9 mouse cellular contexts compared by ENCODE assay signal in genomic region chr4:136815364-136815763, GRCm38 (mm10). TPM values are rescaled to one million over a fixed set of nuclear protein-coding genes. Genes with fewer than 3 reads are reported as not detected.
DNase-seq lines count a peak whose midpoint lies in the region; ATAC-seq and TF ChIP-seq lines count a peak whose summit lies in the region.
"Had no signal": no experiment of that assay in that cellular context is flagged by ENCODE, and none has a peak within 500 bp of the region (broad histone marks: within the 10 kb centered on the region; RNA-seq: fewer than 3 reads in every experiment).

No protein-coding gene starts in this region.

- H3K27me3 ChIP-seq in hindbrain, postnatal 0 days (ENCODE audit: insufficient read depth, low read length) = no peaks in the 10 kb centered on the region
- H3K27me3 ChIP-seq in hindbrain, embryonic 14.5 days (ENCODE audit: control insufficient read depth, insufficient read depth, low read length) = no peaks in the 10 kb centered on the region
- no peaks in the 10 kb centered on the region for H3K27me3 ChIP-seq in E14TG2a.4 (ENCODE audit: insufficient read depth, low read length)
- no peaks in the 10 kb centered on the region for H3K27me3 ChIP-seq in embryonic facial prominence, embryonic 15.5 days

- H3K4me1 ChIP-seq in hindbrain, postnatal 0 days (ENCODE audit: insufficient read depth, low read length) = 0 out of 2 replicates have a peak, but pooled peaks cover 21% of the 10 kb centered on the region
- peaks cover 32% of the 10 kb centered on the region for H3K4me1 ChIP-seq in hindbrain, embryonic 14.5 days (replicated peaks; ENCODE audit: control insufficient read depth, insufficient read depth, low read length)
- H3K4me1 ChIP-seq in E14TG2a.4 (replicated peaks; ENCODE audit: low read depth, low read length) = peaks cover 51% of the 10 kb centered on the region
- peaks cover 38% of the 10 kb centered on the region for H3K4me1 ChIP-seq in embryonic facial prominence, embryonic 15.5 days

- peak; percentile 60 for TF ChIP-seq CTCF in hindbrain, postnatal 0 days (IDR thresholded peaks at IDR 0.05; ENCODE audit: low read depth)
- peak; percentile 78 for TF ChIP-seq CTCF in E14TG2a.4 (conservative IDR thresholded peaks at IDR 0.05; ENCODE audit: low read length)

- no peaks in the 10 kb centered on the region for H3K36me3 ChIP-seq in hindbrain, postnatal 0 days (ENCODE audit: insufficient read depth, low read length)
- H3K36me3 ChIP-seq in hindbrain, embryonic 14.5 days (replicated peaks; ENCODE audit: control insufficient read depth, insufficient read depth) = no peaks in the 10 kb centered on the region
- no peaks in the 10 kb centered on the region for H3K36me3 ChIP-seq in E14TG2a.4 (ENCODE audit: insufficient read depth, low read length)
- H3K36me3 ChIP-seq in embryonic facial prominence, embryonic 15.5 days = no peaks in the 10 kb centered on the region

- H3K4me3 ChIP-seq in hindbrain, postnatal 0 days (ENCODE audit: low read length) = no peak overlapping the region
- H3K4me3 ChIP-seq in hindbrain, embryonic 14.5 days (replicated peaks; ENCODE audit: low read length) = no peak overlapping the region
- H3K4me3 ChIP-seq in E14TG2a.4 (replicated peaks; ENCODE audit: low read length) = no peak overlapping the region
- H3K4me3 ChIP-seq in embryonic facial prominence, embryonic 15.5 days (replicated peaks) = no peak overlapping the region

- no peak for DNase-seq in hindbrain, postnatal 0 days (ENCODE audit: low spot score)
- no peak for DNase-seq in hindbrain, embryonic 14.5 days (ENCODE audit: low spot score)
- DNase-seq in 3T3-L1 (ENCODE audit: low read depth, low spot score) = peak; percentile 22
- no peak for DNase-seq in right cerebral cortex, postnatal 4 days
- no peak for DNase-seq in cerebellum, adult 18-20 months
- DNase-seq in cerebellum, postnatal 36 days = no peak
- DNase-seq: kidney, adult 8-10 months had no signal

- no peak overlapping the region for H3K9ac ChIP-seq in hindbrain, postnatal 0 days (replicated peaks; ENCODE audit: low read length)
- H3K9ac ChIP-seq in hindbrain, embryonic 14.5 days = no peak overlapping the region
- H3K9ac ChIP-seq in embryonic facial prominence, embryonic 15.5 days = no peak overlapping the region

- no peaks in the 10 kb centered on the region for H3K9me3 ChIP-seq in hindbrain, postnatal 0 days (ENCODE audit: low read length)
- H3K9me3 ChIP-seq in hindbrain, embryonic 14.5 days (ENCODE audit: control insufficient read depth, low read length) = no peaks in the 10 kb centered on the region
- H3K9me3 ChIP-seq in E14TG2a.4 (ENCODE audit: low read length) = no peaks in the 10 kb centered on the region
- no peaks in the 10 kb centered on the region for H3K9me3 ChIP-seq in embryonic facial prominence, embryonic 15.5 days (replicated peaks)

- 0 out of 2 replicates have a peak, but pooled peaks have one; percentile 11 for ATAC-seq in hindbrain, postnatal 0 days
- no peak for ATAC-seq in hindbrain, embryonic 14.5 days (ENCODE audit: low FRiP score)
- ATAC-seq in embryonic facial prominence, embryonic 15.5 days (ENCODE audit: insufficient number of reproducible peaks, low FRiP score, low TSS enrichment, low read depth) = no peak

- H3K4me2 ChIP-seq in hindbrain, postnatal 0 days (ENCODE audit: low read depth, low read length) = no peak overlapping the region
- H3K4me2 ChIP-seq in hindbrain, embryonic 14.5 days (replicated peaks) = no peak overlapping the region
- no peak overlapping the region for H3K4me2 ChIP-seq in embryonic facial prominence, embryonic 15.5 days (replicated peaks)

- H3K27ac ChIP-seq in hindbrain, postnatal 0 days = no peak overlapping the region
- H3K27ac ChIP-seq in hindbrain, embryonic 14.5 days = no peak overlapping the region
- peak overlapping the region; percentile 65 for H3K27ac ChIP-seq in embryonic facial prominence, embryonic 15.5 days (replicated peaks)

- WGBS in hindbrain, postnatal 0 days = 77% methylated on average over 5 of the region's 5 CpGs
- WGBS in hindbrain, embryonic 14.5 days = 65% methylated on average over 5 of the region's 5 CpGs
- 59% methylated on average over 5 of the region's 5 CpGs for WGBS in embryonic facial prominence, embryonic 15.5 days

RNA-seq across cellular contexts. Expression of gene Ephb2, which starts 20.4 kb away (rescaled TPM):
- total RNA-seq in hindbrain, postnatal 0 days (2014; rRNA removed) = 136 and 150 TPM in 2 replicates
- polyA plus RNA-seq in hindbrain, postnatal 0 days (2015; fragmentation: Nextera tagmentation; extraction: Ambion mirVana) = 12.6 and 13.0 TPM in 2 replicates
- polyA plus RNA-seq in hindbrain, embryonic 14.5 days (2014; fragmentation: Nextera tagmentation; extraction: Ambion mirVana) = 26.6 and 28.1 TPM in 2 replicates
- 12.2 and 13.1 TPM in 2 replicates for polyA plus RNA-seq in embryonic facial prominence, embryonic 15.5 days (2015; fragmentation: Nextera tagmentation; extraction: Ambion mirVana)
